Mouse (Mus musculus) liver, adult 2 months (tissue): Measurements from ENCODE around the gene Olfr635. TPM values are rescaled to one million over a fixed set of nuclear protein-coding genes. Genes with fewer than 3 reads are reported as not detected.

ENCODE experiments used
- DNase-seq: peaks from one replicate; pipeline ENCODE4 v3.0.0-alpha.2; 2011; ENCODE audit warnings: low read depth, low spot score; ENCODE audit errors: extremely low read depth
- H3K27ac ChIP-seq: fragments of 200-500 bp; replicated peaks from 2 replicates; pipeline ENCODE4 v1.5.1; 2012; ENCODE audit warnings: low read depth, mild to moderate bottlenecking, control low read depth, inconsistent platforms, low read length; ENCODE audit not compliant: insufficient read depth
- H3K27me3 ChIP-seq: fragments of 200-500 bp; 2 replicates; pipeline ENCODE4 v1.6.1; 2012; ENCODE audit warnings: mild to moderate bottlenecking, moderate library complexity, low read length, inconsistent platforms; ENCODE audit not compliant: control insufficient read depth, insufficient read depth
- H3K36me3 ChIP-seq: fragments of 200-500 bp; 2 replicates; pipeline ENCODE4 v1.6.1; 2012; ENCODE audit warnings: low read length, inconsistent platforms; ENCODE audit not compliant: control insufficient read depth, insufficient read depth
- H3K4me1 ChIP-seq: fragments of 200-500 bp; 2 replicates; pipeline ENCODE4 v1.6.1; 2011; ENCODE audit warnings: low read length; ENCODE audit not compliant: control insufficient read depth, insufficient read depth
- H3K4me3 ChIP-seq: fragments of 200-500 bp; 2 replicates; pipeline ENCODE4 v1.5.1; 2011; ENCODE audit warnings: low read depth, mild to moderate bottlenecking, control low read depth, low read length, moderate library complexity; ENCODE audit not compliant: insufficient read depth
- H3K79me2 ChIP-seq: fragments of 200-500 bp; 2 replicates; pipeline ENCODE4 v1.6.1; 2012; ENCODE audit warnings: inconsistent platforms, mild to moderate bottlenecking, low read length, moderate library complexity; ENCODE audit not compliant: control insufficient read depth, insufficient read depth
- H3K9ac ChIP-seq: fragments of 200-500 bp; 2 replicates; pipeline ENCODE4 v1.6.1; 2012; ENCODE audit warnings: low read depth, mild to moderate bottlenecking, control low read depth, inconsistent platforms, low read length
- CTCF ChIP-seq: fragments of 200-500 bp; IDR thresholded peaks from 2 replicates; pipeline ENCODE4 v1.5.1; 2011; ENCODE audit warnings: low read depth, low read length, control low read depth
- POLR2A ChIP-seq: fragments of 200-500 bp; IDR thresholded peaks from 2 replicates; pipeline ENCODE4 v1.6.1; 2011; ENCODE audit warnings: low read length, control low read depth; ENCODE audit not compliant: insufficient read depth; ENCODE audit errors: extremely low read depth
- WGBS: fragments of 180-500 bp; shearing (Covaris S2); methylation state at CpG from one replicate; pipeline ENCODE4 v1.1.7; 2018; 5-methylcytosine and 5-hydroxymethylcytosine counted together
- polyA plus RNA-seq: library from polyadenylated mRNA; depleted of rRNA; stranded (reverse); fragments of >200 nt; gene quantifications from 2 replicates; pipeline ENCODE4 v1.2.3, GENCODE M21; 2012; rRNA removed
- total RNA-seq: library from RNA; depleted of rRNA; stranded (reverse); fragments of >200 nt; gene quantifications from 2 replicates; pipeline ENCODE4 v1.2.3, GENCODE M21; 2014; rRNA removed

Gene Olfr635
- total and polyA plus RNA-seq, 2 experiments, result not detected

DNA sequence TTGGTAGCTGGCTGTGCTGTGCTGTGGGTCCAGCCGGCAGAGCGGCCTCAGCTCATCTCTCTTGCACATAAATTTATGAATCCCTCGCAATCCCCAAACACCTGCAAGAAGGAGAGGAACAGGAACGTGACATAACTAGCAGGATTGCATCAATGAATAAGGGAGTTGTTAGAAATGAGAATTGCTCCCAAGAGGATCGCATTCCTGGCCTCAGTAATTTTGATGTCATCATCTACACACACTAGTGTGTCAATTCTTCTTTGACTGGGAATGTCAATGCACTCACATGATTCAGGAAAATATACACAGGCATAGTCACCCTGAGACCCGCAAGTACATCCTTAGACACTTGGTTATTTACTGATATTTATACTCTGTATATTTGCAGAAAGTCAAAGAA lies 54.5 kb downstream of the Olfr635 start, which contains the start of gene Olfr640:
Olfr640 (minus strand) TSS at position 101 of the 400 bp plus-strand sequence.
- TF ChIP-seq CTCF (no peak), POLR2A (no peak)
- no peak within 1 kb of the TSS for H3K9ac ChIP-seq
- H3K27me3 ChIP-seq, result no peaks in the 10 kb centered on the region
- no peaks in the 10 kb centered on the region for H3K36me3 ChIP-seq
- H3K79me2 ChIP-seq, result no peaks in the 10 kb centered on the region
- H3K27ac ChIP-seq, result no peak within 1 kb of the TSS
- 77% methylated on average over 6 of the region's 6 CpGs for WGBS
- H3K4me1 ChIP-seq, result no peaks in the 10 kb centered on the region
- DNase-seq, result no peak
- no peak within 1 kb of the TSS for H3K4me3 ChIP-seq

DNA sequence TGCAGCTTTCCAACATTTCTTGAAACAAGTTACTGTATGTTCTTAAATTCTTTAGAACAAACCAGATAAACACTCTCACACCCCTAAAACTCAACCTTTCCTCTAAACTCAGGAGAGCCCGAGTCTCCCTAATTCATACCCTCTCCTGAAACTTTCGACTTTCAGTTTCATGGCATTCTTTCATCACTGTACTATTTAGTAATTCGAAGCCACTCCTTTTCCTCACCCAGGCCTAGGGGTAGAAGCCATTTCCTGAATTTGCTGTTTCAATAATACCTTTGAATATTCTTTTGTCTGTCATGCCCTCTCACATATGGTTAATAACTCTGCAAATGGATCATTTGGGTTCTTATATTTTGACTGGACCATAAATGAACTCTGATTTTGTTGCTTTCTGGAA lies 56.0 kb downstream of the Olfr635 start:
- Histone ChIP-seq H3K9ac (no peak overlapping the region), H3K4me1 (no peaks in the 10 kb centered on the region), H3K27ac (no peak overlapping the region), H3K36me3 (no peaks in the 10 kb centered on the region), H3K27me3 (no peaks in the 10 kb centered on the region), H3K79me2 (no peaks in the 10 kb centered on the region), H3K4me3 (no peak overlapping the region)
- WGBS, result 67% methylated on average over 3 of the region's 3 CpGs
- TF ChIP-seq CTCF (no peak), POLR2A (no peak)
- no peak for DNase-seq

DNA sequence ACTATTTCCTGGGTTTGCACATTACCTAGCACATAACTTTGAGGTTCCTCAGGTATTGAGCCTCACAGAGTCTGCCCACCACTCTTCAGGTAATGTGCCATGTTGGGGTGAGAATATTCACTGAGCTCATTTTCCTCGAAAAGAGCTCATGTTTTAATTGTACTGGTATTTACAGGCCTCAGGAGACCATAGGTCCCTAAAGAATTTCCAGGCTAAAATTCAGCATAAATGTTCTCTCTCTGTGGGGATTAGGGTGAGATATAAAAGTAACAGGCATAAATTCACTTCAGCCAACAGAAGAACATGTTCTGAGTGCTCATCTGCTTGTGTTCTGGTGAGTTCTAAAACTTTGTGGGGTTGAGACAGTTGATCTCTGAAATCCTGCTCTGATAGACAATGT lies 64.2 kb downstream of the Olfr635 start, which contains the start of gene Olfr641:
Olfr641 (plus strand) TSS at position 301 of the 400 bp plus-strand sequence.
- Histone ChIP-seq H3K9ac (no peak within 1 kb of the TSS), H3K27ac (no peak within 1 kb of the TSS), H3K27me3 (no peaks in the 10 kb centered on the region), H3K36me3 (no peaks in the 10 kb centered on the region), H3K79me2 (no peaks in the 10 kb centered on the region), H3K4me3 (no peak within 1 kb of the TSS), H3K4me1 (no peaks in the 10 kb centered on the region)
- WGBS, result 49% methylated on average over 1 of the region's 1 CpGs
- DNase-seq, result no peak
- no peak for TF ChIP-seq CTCF
- no peak for TF ChIP-seq POLR2A

Other genes starting within 250 kb of the Olfr635 start
Only the 30 nearest of the 34 such genes appear.
- not detected in 2 replicates for gene Olfr630, start 213.8 kb upstream of the Olfr635 start, total RNA-seq
- not detected in 2 replicates for gene Olfr630, start 213.8 kb upstream of the Olfr635 start, polyA plus RNA-seq
- not detected in 2 replicates for gene Olfr69, start 199.6 kb upstream of the Olfr635 start, total RNA-seq
- not detected in 2 replicates for gene Olfr69, start 199.6 kb upstream of the Olfr635 start, polyA plus RNA-seq
- gene Olfr68, start 191.5 kb upstream of the Olfr635 start, total RNA-seq, result not detected in 2 replicates
- gene Olfr68, start 191.5 kb upstream of the Olfr635 start, polyA plus RNA-seq, result not detected in 2 replicates
- gene Olfr67, start 179.3 kb upstream of the Olfr635 start, total RNA-seq, result not detected in 2 replicates
- not detected in 2 replicates for gene Olfr67, start 179.3 kb upstream of the Olfr635 start, polyA plus RNA-seq
- gene Hbb-bt, start 157.2 kb upstream of the Olfr635 start, total RNA-seq, result 116 and 144 TPM in 2 replicates
- 56.2 and 75.5 TPM in 2 replicates for gene Hbb-bt, start 157.2 kb upstream of the Olfr635 start, polyA plus RNA-seq
- gene Hbb-bs, start 143.1 kb upstream of the Olfr635 start, total RNA-seq, result 760 and 1,100 TPM in 2 replicates
- gene Hbb-bs, start 143.1 kb upstream of the Olfr635 start, polyA plus RNA-seq, result 551 and 848 TPM in 2 replicates
- gene Hbb-bh2, start 130.6 kb upstream of the Olfr635 start, total RNA-seq, result not detected in 2 replicates
- not detected in 2 replicates for gene Hbb-bh2, start 130.6 kb upstream of the Olfr635 start, polyA plus RNA-seq
- gene Hbb-bh1, start 128.0 kb upstream of the Olfr635 start, total RNA-seq, result not detected in 2 replicates
- not detected in 2 replicates for gene Hbb-bh1, start 128.0 kb upstream of the Olfr635 start, polyA plus RNA-seq
- not detected in 2 replicates for gene Hbb-y, start 117.9 kb upstream of the Olfr635 start, total RNA-seq
- gene Hbb-y, start 117.9 kb upstream of the Olfr635 start, polyA plus RNA-seq, result not detected in 2 replicates
- gene Olfr66, start 84.9 kb upstream of the Olfr635 start, total RNA-seq, result not detected in 2 replicates
- not detected in 2 replicates for gene Olfr66, start 84.9 kb upstream of the Olfr635 start, polyA plus RNA-seq
- not detected in 2 replicates for gene Olfr64, start 76.7 kb upstream of the Olfr635 start, total RNA-seq
- not detected in 2 replicates for gene Olfr64, start 76.7 kb upstream of the Olfr635 start, polyA plus RNA-seq
- not detected in 2 replicates for gene Olfr65, start 67.7 kb upstream of the Olfr635 start, total RNA-seq
- gene Olfr65, start 67.7 kb upstream of the Olfr635 start, polyA plus RNA-seq, result not detected in 2 replicates
- gene Olfr631, start 42.3 kb upstream of the Olfr635 start, total RNA-seq, result not detected in 2 replicates
- gene Olfr631, start 42.3 kb upstream of the Olfr635 start, polyA plus RNA-seq, result not detected in 2 replicates
- gene Olfr632, start 36.8 kb upstream of the Olfr635 start, total RNA-seq, result not detected in 2 replicates
- gene Olfr632, start 36.8 kb upstream of the Olfr635 start, polyA plus RNA-seq, result not detected in 2 replicates
- not detected in 2 replicates for gene Olfr633, start 26.7 kb upstream of the Olfr635 start, total RNA-seq
- gene Olfr633, start 26.7 kb upstream of the Olfr635 start, polyA plus RNA-seq, result not detected in 2 replicates
- not detected in 2 replicates for gene Olfr638, start 27.6 kb downstream of the Olfr635 start, total RNA-seq
- gene Olfr638, start 27.6 kb downstream of the Olfr635 start, polyA plus RNA-seq, result not detected in 2 replicates
- gene Olfr639, start 46.2 kb downstream of the Olfr635 start, total RNA-seq, result under 0.01 TPM in 2 replicates
- gene Olfr639, start 46.2 kb downstream of the Olfr635 start, polyA plus RNA-seq, result not detected in 2 replicates
- gene Olfr640, start 54.4 kb downstream of the Olfr635 start, total RNA-seq, result not detected in 2 replicates
- gene Olfr640, start 54.4 kb downstream of the Olfr635 start, polyA plus RNA-seq, result not detected in 2 replicates
- gene Olfr641, start 64.3 kb downstream of the Olfr635 start, total RNA-seq, result not detected in 2 replicates
- not detected in 2 replicates for gene Olfr641, start 64.3 kb downstream of the Olfr635 start, polyA plus RNA-seq
- gene Olfr642, start 81.5 kb downstream of the Olfr635 start, total RNA-seq, result not detected in 2 replicates
- gene Olfr642, start 81.5 kb downstream of the Olfr635 start, polyA plus RNA-seq, result not detected in 2 replicates
- not detected in 2 replicates for gene 4930516K23Rik, start 90.3 kb downstream of the Olfr635 start, total RNA-seq
- not detected in 2 replicates for gene 4930516K23Rik, start 90.3 kb downstream of the Olfr635 start, polyA plus RNA-seq
- not detected in 2 replicates for gene Olfr644, start 100.7 kb downstream of the Olfr635 start, total RNA-seq
- gene Olfr644, start 100.7 kb downstream of the Olfr635 start, polyA plus RNA-seq, result not detected in 2 replicates
- gene Olfr645, start 114.3 kb downstream of the Olfr635 start, total RNA-seq, result not detected in 2 replicates
- gene Olfr645, start 114.3 kb downstream of the Olfr635 start, polyA plus RNA-seq, result not detected in 2 replicates
- not detected in 2 replicates for gene Olfr646, start 133.7 kb downstream of the Olfr635 start, total RNA-seq
- gene Olfr646, start 133.7 kb downstream of the Olfr635 start, polyA plus RNA-seq, result not detected in 2 replicates
- gene Ubqln5, start 158.7 kb downstream of the Olfr635 start, total RNA-seq, result not detected in 2 replicates
- not detected in 2 replicates for gene Ubqln5, start 158.7 kb downstream of the Olfr635 start, polyA plus RNA-seq
- not detected in 2 replicates for gene Olfr643, start 166.3 kb downstream of the Olfr635 start, total RNA-seq
- not detected in 2 replicates for gene Olfr643, start 166.3 kb downstream of the Olfr635 start, polyA plus RNA-seq
- gene Ubqln3, start 172.1 kb downstream of the Olfr635 start, total RNA-seq, result not detected in 2 replicates
- gene Ubqln3, start 172.1 kb downstream of the Olfr635 start, polyA plus RNA-seq, result not detected in 2 replicates
- not detected in 2 replicates for gene Ubqlnl, start 179.4 kb downstream of the Olfr635 start, total RNA-seq
- not detected in 2 replicates for gene Ubqlnl, start 179.4 kb downstream of the Olfr635 start, polyA plus RNA-seq
- gene Olfm5, start 193.7 kb downstream of the Olfr635 start, total RNA-seq, result not detected in 2 replicates
- not detected in 2 replicates for gene Olfm5, start 193.7 kb downstream of the Olfr635 start, polyA plus RNA-seq
- gene Olfr648, start 212.2 kb downstream of the Olfr635 start, total RNA-seq, result not detected in 2 replicates
- gene Olfr648, start 212.2 kb downstream of the Olfr635 start, polyA plus RNA-seq, result not detected in 2 replicates